Comparison of ENCODE assay signal across 24 mouse cellular contexts in the genomic region with DNA sequence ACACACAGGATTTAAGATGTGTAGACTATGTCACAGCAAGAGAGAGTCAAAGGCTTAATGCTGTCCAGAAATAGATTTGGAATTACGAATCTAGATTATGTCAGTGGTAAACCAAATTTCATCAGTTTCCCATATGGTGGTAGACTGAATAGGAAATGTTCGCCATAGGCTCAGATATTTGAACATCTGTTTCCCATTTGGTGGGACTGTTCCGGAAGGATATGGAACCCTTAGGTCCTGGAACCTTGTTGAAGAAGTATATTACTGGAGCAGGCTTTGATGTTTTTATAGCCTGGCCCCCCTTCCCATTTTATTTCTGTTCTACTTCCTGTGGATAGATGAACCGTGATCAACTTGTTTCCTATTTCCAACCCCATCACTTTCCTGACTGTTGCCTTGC.
"Had no signal": no experiment of that assay in that cellular context is flagged by ENCODE, and none has a peak within 500 bp of the region (broad histone marks: within the 10 kb centered on the region; RNA-seq: fewer than 3 reads in every experiment).

No protein-coding gene starts in this region.

- H3K27me3 ChIP-seq: heart, embryonic 12.5 days; hindbrain, embryonic 12.5 days; intestine, embryonic 15.5 days; limb, embryonic 15.5 days; liver, embryonic 12.5 days had no signal

- DNase-seq: gastrocnemius, adult 2 months; gastrocnemius, postnatal 10 days; gastrocnemius, postnatal 25 days; heart, adult 18-20 months; heart, postnatal 10 days; heart, postnatal 4 days; kidney, adult 18-20 months; kidney, adult 8-10 months; kidney, postnatal 10 days; kidney, postnatal 25 days; kidney, postnatal 4 days had no signal

- H3K4me1 ChIP-seq: heart, embryonic 10.5 days; hindbrain, embryonic 10.5 days; hindbrain, embryonic 12.5 days; intestine, embryonic 15.5 days; liver, embryonic 12.5 days had no signal

- H3K9me3 ChIP-seq: heart, embryonic 10.5 days; heart, embryonic 12.5 days; hindbrain, embryonic 10.5 days; hindbrain, embryonic 12.5 days; intestine, embryonic 15.5 days; limb, embryonic 15.5 days; liver, embryonic 12.5 days had no signal

- H3K36me3 ChIP-seq: heart, embryonic 10.5 days; heart, embryonic 12.5 days; hindbrain, embryonic 10.5 days; hindbrain, embryonic 12.5 days; intestine, embryonic 15.5 days; limb, embryonic 15.5 days; liver, embryonic 12.5 days had no signal

- H3K4me2 ChIP-seq: heart, embryonic 12.5 days; hindbrain, embryonic 12.5 days; hindbrain, embryonic 14.5 days; intestine, embryonic 15.5 days; limb, embryonic 15.5 days; liver, embryonic 12.5 days had no signal

- ATAC-seq: inflammation-experienced regulatory T-cells, adult 6 months; intestine, postnatal 0 days; liver, embryonic 12.5 days had no signal

- H3K27ac ChIP-seq: gastrocnemius, adult 2 months; heart, embryonic 10.5 days; hindbrain, embryonic 10.5 days; hindbrain, embryonic 12.5 days; hindbrain, embryonic 14.5 days; intestine, embryonic 15.5 days; layer of hippocampus, adult 2 months; left cerebral cortex, adult 2 months; liver, embryonic 12.5 days; liver, embryonic 14.5 days had no signal

- H3K9ac ChIP-seq: heart, embryonic 12.5 days; hindbrain, embryonic 12.5 days; hindbrain, embryonic 14.5 days; intestine, embryonic 15.5 days; limb, embryonic 15.5 days; liver, embryonic 12.5 days; liver, embryonic 14.5 days had no signal

- H3K4me3 ChIP-seq: gastrocnemius, adult 2 months; heart, embryonic 10.5 days; heart, embryonic 12.5 days; hindbrain, embryonic 10.5 days; hindbrain, embryonic 12.5 days; intestine, embryonic 15.5 days; layer of hippocampus, adult 2 months; left cerebral cortex, adult 2 months; limb, embryonic 15.5 days; liver, embryonic 12.5 days had no signal
